Mouse (Mus musculus) MEL (cell line): Measurements from ENCODE around the gene Ihh.

ENCODE experiments used
- CHD2 ChIP-seq: IDR thresholded peaks from 2 replicates; pipeline ENCODE4 v1.6.1; 2011; ENCODE audit warnings: low read length, improper control_type of control experiment
- CTCF ChIP-seq, 3 experiments: IDR thresholded peaks in 2 of 3; conservative IDR thresholded peaks in 1 of 3; 2 replicates each; pipeline ENCODE4 v1.5.1; 2011 to 2012; ENCODE audit warnings: low read length in 3 of 3, low read depth in 2 of 3, mild to moderate bottlenecking in 2 of 3, improper control_type of control experiment in 1 of 3, inconsistent platforms in 1 of 3, mixed read lengths in 1 of 3, moderate library complexity in 1 of 3; ENCODE audit not compliant: control insufficient read depth in 1 of 3, insufficient read depth in 1 of 3, poor library complexity in 1 of 3, severe bottlenecking in 1 of 3
- EP300 ChIP-seq, 2 experiments: IDR thresholded peaks; 2 replicates each; pipeline ENCODE4 v1.6.1; 2011; ENCODE audit warnings: improper control_type of control experiment in 2 of 2, low read length in 2 of 2, low read depth in 1 of 2, mild to moderate bottlenecking in 1 of 2
- GABPA ChIP-seq: IDR thresholded peaks from 2 replicates; pipeline ENCODE4 v1.6.1; 2012; ENCODE audit warnings: low read depth, mild to moderate bottlenecking, inconsistent platforms, low read length, improper control_type of control experiment, moderate library complexity
- GATA1 ChIP-seq: IDR thresholded peaks from 2 replicates; pipeline ENCODE4 v1.6.1; 2011; ENCODE audit warnings: low read depth, low read length, improper control_type of control experiment
- MAFK ChIP-seq: IDR thresholded peaks from 2 replicates; pipeline ENCODE4 v1.6.1; 2011; ENCODE audit warnings: low read depth, mild to moderate bottlenecking, low read length, improper control_type of control experiment, borderline replicate concordance
- MAZ ChIP-seq: IDR thresholded peaks from 2 replicates; pipeline ENCODE4 v1.6.1; 2012; ENCODE audit warnings: low read depth, mild to moderate bottlenecking, inconsistent platforms, low read length, improper control_type of control experiment
- POLR2A ChIP-seq, 2 experiments: IDR thresholded peaks; 2 replicates each; pipeline ENCODE4 v1.6.1; 2011 to 2012; ENCODE audit warnings: low read length in 2 of 2, mild to moderate bottlenecking in 2 of 2, control low read depth in 1 of 2, improper control_type of control experiment in 1 of 2, low read depth in 1 of 2, moderate library complexity in 1 of 2; ENCODE audit not compliant: control insufficient read depth in 1 of 2, insufficient read depth in 1 of 2, poor library complexity in 1 of 2
- TAL1 ChIP-seq: IDR thresholded peaks from 2 replicates; pipeline ENCODE4 v1.6.1; 2012; ENCODE audit warnings: mild to moderate bottlenecking, inconsistent platforms, low read length, moderate library complexity, mixed read lengths
- TCF12 ChIP-seq: IDR thresholded peaks from 2 replicates; pipeline ENCODE4 v1.6.1; 2014; ENCODE audit warnings: low read depth, mild to moderate bottlenecking, inconsistent platforms, low read length, improper control_type of control experiment, moderate library complexity
- USF2 ChIP-seq, 2 experiments: IDR thresholded peaks; 2 replicates each; pipeline ENCODE4 v1.6.1; 2011 to 2012; ENCODE audit warnings: improper control_type of control experiment in 2 of 2, low read length in 2 of 2, borderline replicate concordance in 1 of 2, inconsistent platforms in 1 of 2, low read depth in 1 of 2, mild to moderate bottlenecking in 1 of 2; ENCODE audit not compliant: insufficient read depth in 1 of 2
- ZNF384 ChIP-seq: IDR thresholded peaks from 2 replicates; pipeline ENCODE4 v1.6.1; 2012; ENCODE audit warnings: low read depth, mild to moderate bottlenecking, inconsistent platforms, low read length, improper control_type of control experiment

DNA sequence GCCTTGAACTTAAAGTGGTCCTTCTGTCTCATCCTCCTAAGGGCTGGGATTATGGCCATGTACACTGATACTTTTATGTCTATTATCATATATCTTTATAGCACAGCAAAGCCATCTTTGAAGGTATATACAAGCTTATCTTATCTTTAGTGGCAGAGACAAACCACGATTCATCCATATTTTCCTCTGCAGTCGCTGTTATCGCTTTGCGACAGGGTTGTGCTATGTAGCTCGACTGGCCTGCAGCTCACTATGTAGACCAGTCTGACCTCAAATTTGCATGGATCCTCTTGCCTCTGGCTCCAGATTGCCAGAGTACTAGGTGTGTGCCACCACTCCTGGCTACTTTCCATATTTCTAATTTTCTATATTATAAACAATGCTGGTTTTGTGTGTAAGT lies 47.7 kb upstream of the Ihh start:
- TF ChIP-seq CHD2, result no peak
- TF ChIP-seq USF2 (IDR thresholded peaks at IDR 0.05; ENCODE audit: borderline replicate concordance in 1 of 2, insufficient read depth in 1 of 2, low read depth in 1 of 2, low read length in 2 of 2), result no peak
- no peak for TF ChIP-seq MAFK
- TF ChIP-seq TCF12, result peak; percentile 70
- TF ChIP-seq CTCF (IDR thresholded peaks at IDR 0.05 in 2 of 3, conservative IDR thresholded peaks at IDR 0.05 in 1 of 3; ENCODE audit: control insufficient read depth in 1 of 3, insufficient read depth in 1 of 3, low read depth in 2 of 3, low read length in 3 of 3, poor library complexity in 1 of 3, severe bottlenecking in 1 of 3), result no peak
- TF ChIP-seq TAL1, result peak; percentile 20
- no peak for TF ChIP-seq ZNF384
- TF ChIP-seq POLR2A (IDR thresholded peaks at IDR 0.05; ENCODE audit: control insufficient read depth in 1 of 2, insufficient read depth in 1 of 2, low read depth in 1 of 2, low read length in 2 of 2, poor library complexity in 1 of 2), result no peak
- no peak for TF ChIP-seq GABPA
- peak; percentile 79 for TF ChIP-seq GATA1
- 0 out of 4 replicates have a peak, but pooled peaks have one; percentile 9 to 29 for TF ChIP-seq EP300 (IDR thresholded peaks at IDR 0.05; ENCODE audit: low read depth in 1 of 2, low read length in 2 of 2)
- TF ChIP-seq MAZ, result no peak
